Mouse (Mus musculus) layer of hippocampus, adult 2 months (tissue): Measurements from ENCODE around the gene Snrpg. TPM values are rescaled to one million over a fixed set of nuclear protein-coding genes. Genes with fewer than 3 reads are reported as not detected.
"Not testable (repeated sequence)": the region's sequence is repeated elsewhere in the genome, so short reads cannot be mapped to it uniquely, and the experiment has no call there.

Experiments used
- DNase-seq, 2 experiments: peaks; one replicate each; pipeline ENCODE4 v3.0.0; 2022; ENCODE audit warnings: low spot score in 2 of 2
- H3K27ac ChIP-seq: fragments of 200-600 bp; 2 replicates; pipeline ENCODE4 v1.8.1; 2022
- H3K4me3 ChIP-seq: fragments of 200-600 bp; 2 replicates; pipeline ENCODE4 v1.8.1; 2022; ENCODE audit warnings: mild to moderate bottlenecking
- CTCF ChIP-seq: fragments of 200-600 bp; conservative IDR thresholded peaks from 2 replicates; pipeline ENCODE4 v1.8.1; 2022; ENCODE audit warnings: antibody characterized with exemption, mild to moderate bottlenecking, moderate library complexity
- long read RNA-seq, 2 experiments: library from polyadenylated mRNA; stranded (forward); transcript quantifications; one replicate each; pipeline ENCODE4 v2.0.0; 2021; ENCODE audit warnings: borderline mapping rate in 2 of 2
- total RNA-seq, 2 experiments: library from RNA; stranded (reverse); gene quantifications; 2 replicates each; pipeline ENCODE4 v1.2.3; 2021

Gene Snrpg
- 10 to 100 TPM; 75.3 to 88.0 TPM for total RNA-seq
- long read RNA-seq, experiment 1, transcript Snrpg-201 (4 exons, 1,055 nt), result major isoform, 37 of 41 reads
- long read RNA-seq, experiment 1, partial matches to known transcripts, result 4 of 41 reads
- long read RNA-seq, experiment 1, other reads (novel, unspliced or antisense), result 0 of 41 reads
- long read RNA-seq, experiment 2, transcript Snrpg-201 (4 exons, 1,055 nt), result major isoform, 45 of 48 reads
- long read RNA-seq, experiment 2, partial matches to known transcripts, result 1 of 48 reads
- long read RNA-seq, experiment 2, other reads (novel, unspliced or antisense), result 1 of 48 reads

GRCm38 (mm10) chr6:86370764-86371339 is at the start of gene Snrpg:
TSS of gene Snrpg (plus strand) at chr6:86371304.
- H3K27ac ChIP-seq, result peak within 1 kb of the TSS; percentile 94

GRCm38 (mm10) chr6:86322031-86322563 is 49.0 kb upstream of the Snrpg start:
- Histone ChIP-seq H3K27ac (no peak overlapping the region), H3K4me3 (no peak overlapping the region)
- peak in 1 of 2 experiments; percentile 48 for DNase-seq
- TF ChIP-seq CTCF, result no peak

More at GRCm38 (mm10) chr6:86370764-86371339, at the start of gene Snrpg:
- peak within 1 kb of the TSS; percentile 89 for H3K4me3 ChIP-seq
- no peak for DNase-seq
- no peak for TF ChIP-seq CTCF

DNA sequence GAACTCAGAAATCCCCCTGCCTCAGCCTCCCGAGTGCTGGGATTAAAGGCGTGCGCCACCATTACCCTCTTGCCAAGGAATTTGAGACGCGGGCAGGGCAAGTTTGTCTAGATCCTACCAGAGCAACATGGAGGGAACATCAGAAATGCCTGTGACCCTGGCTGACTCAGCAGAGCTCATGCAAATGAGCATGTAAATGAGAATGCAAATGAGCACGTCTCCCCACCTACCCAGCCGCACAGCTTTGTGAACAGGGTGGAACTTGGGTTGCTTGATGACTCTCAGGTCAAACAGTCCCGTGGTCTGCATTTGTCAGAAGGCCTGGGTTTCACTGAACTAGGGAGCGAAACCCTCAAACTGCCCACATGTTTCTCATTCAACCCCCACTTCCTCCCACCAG is 48.1 kb upstream of the Snrpg start:
- no peak for TF ChIP-seq CTCF
- Histone ChIP-seq H3K27ac (no peak overlapping the region), H3K4me3 (no peak overlapping the region)
- DNase-seq, result no peak

- Histone ChIP-seq H3K4me3 (no peak overlapping the region), H3K27ac (no peak overlapping the region)
- TF ChIP-seq CTCF, result no peak
- DNase-seq, result no peak
These were observed 46.7 kb upstream of the Snrpg start for GRCm38 (mm10) chr6:86324400-86324799.

- Histone ChIP-seq H3K27ac (no peak overlapping the region), H3K4me3 (no peak overlapping the region)
- no peak for DNase-seq
- no peak for TF ChIP-seq CTCF
These were observed 45.5 kb upstream of the Snrpg start for GRCm38 (mm10) chr6:86325646-86326045.

DNA sequence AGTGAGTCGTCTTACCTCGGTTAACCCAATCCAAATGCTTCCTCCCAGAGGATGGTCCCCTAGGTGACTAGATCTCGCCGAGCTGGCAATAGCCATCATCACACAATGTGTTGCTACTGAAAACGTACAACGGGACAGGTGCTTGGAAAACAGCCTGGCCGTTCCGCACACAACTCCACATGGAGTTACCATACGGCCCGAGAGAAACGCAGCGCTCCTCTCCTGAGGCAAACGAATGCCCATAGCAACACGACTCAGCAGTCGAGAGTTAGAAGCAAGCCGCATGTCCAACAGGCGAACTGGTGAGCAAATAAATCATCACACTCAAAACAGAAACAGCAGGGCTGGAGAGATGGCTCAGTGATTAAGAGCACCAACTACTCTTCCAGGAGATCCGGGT is 44.2 kb upstream of the Snrpg start:
- peak; percentile 50 to 70 for DNase-seq
- TF ChIP-seq CTCF, result no peak
- no peak overlapping the region for H3K4me3 ChIP-seq
- peak overlapping the region; percentile 79 for H3K27ac ChIP-seq

GRCm38 (mm10) chr6:86328369-86328768 is 42.7 kb upstream of the Snrpg start:
- peak overlapping the region; percentile 79; the same call in 1 of the 2 replicates for H3K27ac ChIP-seq
- H3K4me3 ChIP-seq, result no peak overlapping the region
- DNase-seq, result no peak
- no peak for TF ChIP-seq CTCF

- Histone ChIP-seq H3K27ac (no peak overlapping the region), H3K4me3 (no peak overlapping the region)
- no peak for DNase-seq
- TF ChIP-seq CTCF, result peak; percentile 52
These were observed 41.2 kb upstream of the Snrpg start for GRCm38 (mm10) chr6:86329943-86330342.

- TF ChIP-seq CTCF, result no peak
- Histone ChIP-seq H3K4me3 (no peak overlapping the region), H3K27ac (0 out of 2 replicates have a peak overlapping the region, but pooled peaks have one; percentile 46)
- DNase-seq, result no peak
These were observed 35.8 kb upstream of the Snrpg start for GRCm38 (mm10) chr6:86335121-86335849.

GRCm38 (mm10) chr6:86335860-86336259 is 35.2 kb upstream of the Snrpg start:
- Histone ChIP-seq H3K4me3 (no peak overlapping the region), H3K27ac (no peak overlapping the region)
- TF ChIP-seq CTCF, result no peak
- no peak for DNase-seq

DNA sequence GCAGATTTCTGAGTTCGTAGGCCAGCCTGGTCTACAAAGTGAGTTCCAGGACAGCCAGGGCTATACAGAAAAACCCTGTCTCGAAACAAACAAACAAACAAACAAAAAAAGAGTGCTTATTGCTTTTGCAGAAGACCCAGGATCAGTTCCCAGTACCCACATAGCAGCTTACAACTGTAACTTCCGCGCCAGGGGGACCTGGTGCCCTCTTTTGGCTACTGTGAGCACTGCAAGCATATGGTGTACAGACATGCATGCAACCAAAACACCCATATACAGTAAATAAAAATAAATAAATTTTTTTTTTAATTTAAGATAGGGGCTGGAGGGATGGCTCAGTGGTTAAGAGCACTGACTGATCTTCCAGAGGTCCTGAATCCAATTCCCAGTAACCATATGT is 34.8 kb upstream of the Snrpg start:
- not testable (repeated sequence) for H3K27ac ChIP-seq, DNase-seq

DNA sequence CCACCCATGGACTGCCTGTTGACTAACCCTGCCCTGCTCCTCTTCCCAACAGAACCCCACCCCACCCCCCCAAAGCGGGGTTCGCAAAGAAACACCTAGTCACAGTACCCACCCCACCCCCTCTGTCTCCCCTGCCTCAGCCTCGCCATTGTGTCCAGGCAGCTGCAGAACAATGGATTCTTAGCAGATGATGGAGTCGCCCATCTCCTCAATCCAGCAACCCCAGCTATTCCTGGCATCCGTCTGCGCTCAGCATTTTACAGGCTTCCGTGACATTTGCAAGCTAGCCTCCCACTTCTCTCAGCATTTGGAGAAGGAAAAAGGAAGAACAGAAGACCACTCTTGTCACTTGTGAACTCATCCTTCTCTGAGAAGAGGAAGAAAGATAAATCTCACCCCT is 27.4 kb upstream of the Snrpg start:
- no peak for TF ChIP-seq CTCF
- DNase-seq, result peak in 1 of 2 experiments; percentile 36
- Histone ChIP-seq H3K27ac (peak overlapping the region; percentile 62; the same call in 1 of the 2 replicates), H3K4me3 (peak overlapping the region; percentile 6; the same call in 1 of the 2 replicates)

More for the DNA sequence above, 34.8 kb upstream of the Snrpg start:
- H3K4me3 ChIP-seq, result not testable (repeated sequence)
- TF ChIP-seq CTCF, result peak; percentile 28; the same call in 1 of the 2 replicates

DNA sequence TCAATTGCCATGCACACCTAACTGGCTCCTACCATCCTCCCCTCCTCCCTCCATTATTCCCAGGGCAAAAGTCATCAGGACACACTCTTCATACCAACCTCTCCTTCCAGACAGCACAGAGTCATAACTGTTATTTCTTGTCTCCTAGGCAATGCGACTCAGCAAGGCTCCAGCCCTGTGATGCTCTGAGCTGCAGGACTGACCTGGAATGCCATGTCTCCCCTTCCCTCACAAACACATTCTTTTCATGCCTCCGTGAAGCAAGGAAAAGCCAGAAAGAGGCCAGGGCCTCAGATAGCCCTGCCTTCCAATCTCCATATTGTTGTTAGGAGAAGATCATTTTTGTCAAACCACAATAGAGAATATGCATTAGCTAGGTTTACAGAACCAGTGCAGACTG is 25.0 kb upstream of the Snrpg start:
- Histone ChIP-seq H3K4me3 (no peak overlapping the region), H3K27ac (no peak overlapping the region)
- no peak for TF ChIP-seq CTCF
- DNase-seq, result no peak
